ENCODE assay signal across 24 mouse cellular contexts in the genomic region with DNA sequence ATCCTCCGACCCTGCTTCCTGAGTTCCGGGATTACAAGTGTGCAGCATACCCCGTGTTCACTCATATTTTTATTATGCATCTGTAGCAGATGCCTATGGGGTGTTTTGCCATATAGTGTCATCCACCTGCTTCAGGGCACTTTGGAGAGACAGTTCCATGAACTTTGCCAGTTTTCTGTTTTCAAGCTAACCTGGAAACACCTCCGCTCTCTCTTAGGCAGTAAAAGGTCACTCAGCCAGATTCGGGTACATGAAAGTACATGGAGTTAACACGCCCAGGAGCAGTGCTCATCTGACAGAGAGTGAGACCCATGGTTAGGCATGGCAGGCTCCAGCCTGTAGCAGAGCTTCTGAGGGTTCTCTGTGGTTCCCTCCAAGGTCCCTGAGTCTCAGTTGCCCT. TPM values are rescaled to one million over a fixed set of nuclear protein-coding genes. Genes with fewer than 3 reads are reported as not detected.
A peak's percentile ranks its signal among the peaks of the same experiment; 100 is the strongest.
DNase-seq lines count a peak whose midpoint lies in the region; ATAC-seq and TF ChIP-seq lines count a peak whose summit lies in the region.
"Had no signal": no experiment of that assay in that cellular context is flagged by ENCODE, and none has a peak within 500 bp of the region (broad histone marks: within the 10 kb centered on the region; RNA-seq: fewer than 3 reads in every experiment).

No protein-coding gene starts in this region.

- no peak for ATAC-seq in liver, postnatal 0 days
- ATAC-seq: activated CD4-positive, CD25-positive, alpha-beta regulatory T cell, adult 4 months; CD4-positive, CD25-positive, alpha-beta regulatory T cell, adult 4 months; forebrain, embryonic 13.5 days; forebrain, embryonic 15.5 days; Patski had no signal

- no peak overlapping the region for H3K4me3 ChIP-seq in liver, adult 2 months (ENCODE audit: insufficient read depth, low read depth, low read length)
- H3K4me3 ChIP-seq in liver, postnatal 0 days (ENCODE audit: low read depth, low read length) = no peak overlapping the region
- H3K4me3 ChIP-seq: embryonic facial prominence, embryonic 10.5 days; embryonic facial prominence, embryonic 12.5 days; forebrain, embryonic 13.5 days; forebrain, embryonic 15.5 days had no signal

- peaks cover 26% of the 10 kb centered on the region for H3K4me1 ChIP-seq in liver, adult 2 months (ENCODE audit: control insufficient read depth, insufficient read depth, low read length)
- H3K4me1 ChIP-seq in liver, postnatal 0 days (ENCODE audit: insufficient read depth) = peaks cover 7% of the 10 kb centered on the region; the same call in 1 of the 2 replicates
- H3K4me1 ChIP-seq: embryonic facial prominence, embryonic 10.5 days; embryonic facial prominence, embryonic 12.5 days; forebrain, embryonic 13.5 days; forebrain, embryonic 15.5 days had no signal

- no peak for TF ChIP-seq EP300 in liver, postnatal 0 days (IDR thresholded peaks at IDR 0.05; ENCODE audit: low read depth)

- H3K27me3 ChIP-seq in liver, adult 2 months (ENCODE audit: control insufficient read depth, insufficient read depth, low read length) = no peaks in the 10 kb centered on the region
- H3K27me3 ChIP-seq in liver, postnatal 0 days (ENCODE audit: insufficient read depth, low read length) = no peaks in the 10 kb centered on the region
- H3K27me3 ChIP-seq: CH12.LX; embryonic facial prominence, embryonic 12.5 days; forebrain, embryonic 13.5 days; forebrain, embryonic 15.5 days; Patski had no signal

- peak overlapping the region; percentile 58 for H3K27ac ChIP-seq in liver, adult 2 months (replicated peaks; ENCODE audit: insufficient read depth, low read depth, low read length)
- H3K27ac ChIP-seq in liver, postnatal 0 days (ENCODE audit: low read depth) = no peak overlapping the region
- H3K27ac ChIP-seq: embryonic facial prominence, embryonic 10.5 days; embryonic facial prominence, embryonic 12.5 days; forebrain, embryonic 13.5 days; forebrain, embryonic 15.5 days had no signal

- DNase-seq in gastrocnemius, adult 18-20 months (ENCODE audit: low spot score) = peak; percentile 21
- no peak for DNase-seq in gastrocnemius, postnatal 4 days (ENCODE audit: low spot score in 2 of 2)
- DNase-seq in heart, adult 11 months = peak; percentile 77
- no peak for DNase-seq in heart, postnatal 14 days
- peak; percentile 75 for DNase-seq in liver, adult 2 months (ENCODE audit: extremely low read depth, low read depth, low spot score)
- DNase-seq in liver, postnatal 0 days = no peak
- DNase-seq: adrenal gland, adult 8-10 months; adrenal gland, postnatal 14 days; adrenal gland, postnatal 36 days; B cell, adult 2 months; cerebellum, adult 11-12 months; cerebellum, adult 2 months; cerebellum, adult 9-10 months; cerebellum, postnatal 10 days; cerebellum, postnatal 25 days had no signal

- H3K9me3 ChIP-seq in liver, postnatal 0 days (ENCODE audit: low read length) = no peaks in the 10 kb centered on the region
- H3K9me3 ChIP-seq: embryonic facial prominence, embryonic 10.5 days; embryonic facial prominence, embryonic 12.5 days; forebrain, embryonic 13.5 days; forebrain, embryonic 15.5 days; G1E had no signal

- H3K79me2 ChIP-seq in liver, adult 2 months (ENCODE audit: control insufficient read depth, insufficient read depth, low read length) = no peaks in the 10 kb centered on the region

- 68% methylated on average over 6 of the region's 6 CpGs for WGBS in liver, adult 2 months
- 79% methylated on average over 6 of the region's 6 CpGs for WGBS in liver, postnatal 0 days (ENCODE audit: insufficient replicate concordance)

- no peaks in the 10 kb centered on the region for H3K36me3 ChIP-seq in liver, adult 2 months (ENCODE audit: control insufficient read depth, insufficient read depth, low read length)
- no peaks in the 10 kb centered on the region for H3K36me3 ChIP-seq in liver, postnatal 0 days (replicated peaks; ENCODE audit: insufficient read depth, low read length)
- H3K36me3 ChIP-seq: embryonic facial prominence, embryonic 10.5 days; embryonic facial prominence, embryonic 12.5 days; forebrain, embryonic 15.5 days; G1E had no signal

- intact Hi-C loops in heart, postnatal 14 days (cut with DNase I) = no loop called here

- no peak overlapping the region for H3K9ac ChIP-seq in liver, adult 2 months (ENCODE audit: low read depth, low read length)
- H3K9ac ChIP-seq in liver, postnatal 0 days (replicated peaks) = no peak overlapping the region
- H3K9ac ChIP-seq: embryonic facial prominence, embryonic 12.5 days; forebrain, embryonic 13.5 days; forebrain, embryonic 15.5 days had no signal

- TF ChIP-seq POLR2A in liver, adult 2 months (IDR thresholded peaks at IDR 0.05; ENCODE audit: extremely low read depth, insufficient read depth, low read length) = no peak

- no peak overlapping the region for H3K4me2 ChIP-seq in liver, postnatal 0 days (ENCODE audit: low read depth, low read length)
- H3K4me2 ChIP-seq: embryonic facial prominence, embryonic 12.5 days; forebrain, embryonic 13.5 days; forebrain, embryonic 15.5 days had no signal

- no peak for TF ChIP-seq CTCF in liver, adult 2 months (IDR thresholded peaks at IDR 0.05; ENCODE audit: low read depth, low read length)
- no peak for TF ChIP-seq CTCF in liver, postnatal 0 days (IDR thresholded peaks at IDR 0.05; ENCODE audit: low read depth)

RNA-seq across cellular contexts. Expression of a gene that starts 48.4 kb away (rescaled TPM):
- total RNA-seq in gastrocnemius, adult 18-20 months (2021) = 1 to 10 TPM; 6.8 to 8.2 TPM
- total RNA-seq in gastrocnemius, postnatal 4 days (2021) = 1 to 10 TPM; 4.4 to 5.6 TPM
- total RNA-seq in heart, postnatal 14 days (2021) = 10 to 100 TPM; 33.2 to 39.7 TPM
- total RNA-seq in liver, adult 2 months (2014; rRNA removed) = 14.1 and 17.1 TPM in 2 replicates
- 7.6 and 8.7 TPM in 2 replicates for polyA plus RNA-seq in liver, adult 2 months (2012; rRNA removed)
- polyA plus RNA-seq in liver, postnatal 0 days (2015; fragmentation: Nextera tagmentation; extraction: Ambion mirVana) = 9.5 and 11.1 TPM in 2 replicates

RNA-seq across cellular contexts. Expression of a gene that starts 50.8 kb away (rescaled TPM):
- 100 to 1,000 TPM; 220 to 252 TPM for total RNA-seq in gastrocnemius, adult 18-20 months (2021)
- total RNA-seq in gastrocnemius, postnatal 4 days (2021) = 10 to 100 TPM; 47.9 to 59.3 TPM
- 100 to 1,000 TPM; 219 to 274 TPM for total RNA-seq in heart, postnatal 14 days (2021)
- total RNA-seq in liver, adult 2 months (2014; rRNA removed) = 95.9 and 237 TPM in 2 replicates
- 6.6 and 11.0 TPM in 2 replicates for polyA plus RNA-seq in liver, adult 2 months (2012; rRNA removed)
- 65.0 and 65.8 TPM in 2 replicates for polyA plus RNA-seq in liver, postnatal 0 days (2015; fragmentation: Nextera tagmentation; extraction: Ambion mirVana)

Comparison
In these comparisons a context has a peak if more than half of its experiments do, and no peak if none do; other contexts are left out.
1. DNase-seq: peak in gastrocnemius, adult 18-20 months (single experiment), heart, adult 11 months (single experiment) and liver, adult 2 months (single experiment); none in gastrocnemius, postnatal 4 days (0 of 2), heart, postnatal 14 days (0 of 2) and liver, postnatal 0 days (single experiment).